Mouse (Mus musculus) kidney, adult 10 weeks (tissue): Measurements from ENCODE around the gene Eef1e1. TPM values are rescaled to one million over a fixed set of nuclear protein-coding genes. Genes with fewer than 3 reads are reported as not detected.

ENCODE experiments used
- polyA plus RNA-seq: library from polyadenylated mRNA; stranded (reverse); fragments of 350-450 nt; fragmentation: Illumina TruSeq; extraction: RNeasy Lipid Tissue Mini Kit (QIAGEN cat#74804); gene quantifications from one replicate; pipeline ENCODE4 v1.2.3, GENCODE M21; 2014; ENCODE audit warnings: low read depth, low replicate concordance

Eef1e1 gene
- 32.0 TPM for polyA plus RNA-seq

GRCm38 (mm10) chr13:38658528-38659280 lies at the start of gene Eef1e1:
Gene Eef1e1, minus strand, starts transcription at chr13:38659058.

GRCm38 (mm10) chr13:38634800-38635269 lies 24.0 kb downstream of the Eef1e1 start, which contains the start of gene Bloc1s5:
Gene Bloc1s5, minus strand, starts transcription at chr13:38635109.

Other genes with a start within 250 kb of the Eef1e1 start
- 29.8 TPM for gene Txndc5, start 130.2 kb downstream of the Eef1e1 start, polyA plus RNA-seq
- 6.9 TPM for gene Bloc1s5, start 23.9 kb downstream of the Eef1e1 start, polyA plus RNA-seq